Mouse (Mus musculus) hindbrain, embryonic 12.5 days (tissue): ENCODE data around the gene Hoxa11. TPM values are rescaled to one million over a fixed set of nuclear protein-coding genes. Genes with fewer than 3 reads are reported as not detected.

Experiments used
- ATAC-seq: fragments of 200-750 bp; cut with Nextera tagmentation; 2 replicates; pipeline ENCODE4 v1.8.0; 2017; ENCODE audit warnings: moderate TSS enrichment; ENCODE audit not compliant: low FRiP score
- H3K27ac ChIP-seq: fragments of 300-500 bp; sonication (generic); 2 replicates; pipeline ENCODE4 v1.5.1; 2016; ENCODE audit warnings: mild to moderate bottlenecking
- H3K27me3 ChIP-seq: fragments of 300-500 bp; sonication (generic); 2 replicates; pipeline ENCODE4 v1.6.1; 2016; ENCODE audit warnings: mild to moderate bottlenecking
- H3K36me3 ChIP-seq: fragments of 300-500 bp; sonication (generic); 2 replicates; pipeline ENCODE4 v1.6.1; 2016; ENCODE audit warnings: mild to moderate bottlenecking
- H3K4me1 ChIP-seq: fragments of 300-500 bp; sonication (generic); 2 replicates; pipeline ENCODE4 v1.6.1; 2016
- H3K4me2 ChIP-seq: fragments of 300-500 bp; sonication (generic); replicated peaks from 2 replicates; pipeline ENCODE4 v1.6.1; 2016; ENCODE audit warnings: mild to moderate bottlenecking
- H3K4me3 ChIP-seq: fragments of 300-500 bp; sonication (generic); 2 replicates; pipeline ENCODE4 v1.5.1; 2016; ENCODE audit warnings: mild to moderate bottlenecking
- H3K9ac ChIP-seq: fragments of 300-500 bp; sonication (generic); 2 replicates; pipeline ENCODE4 v1.6.1; 2016; ENCODE audit warnings: mild to moderate bottlenecking, moderate library complexity
- H3K9me3 ChIP-seq: fragments of 300-500 bp; sonication (generic); replicated peaks from 2 replicates; pipeline ENCODE4 v1.6.1; 2016; ENCODE audit warnings: mild to moderate bottlenecking
- WGBS: fragments of 180-500 bp; shearing (Covaris S2); methylation state at CpG from one replicate; pipeline ENCODE4 v1.1.7; 2016; 5-methylcytosine and 5-hydroxymethylcytosine counted together
- polyA plus RNA-seq: library from polyadenylated mRNA; unstranded; fragments of >200 nt; fragmentation: Nextera tagmentation; extraction: Ambion mirVana; gene quantifications from 2 replicates; pipeline ENCODE4 v1.2.1, GENCODE M21; 2016

Hoxa11 gene
- polyA plus RNA-seq, 1 experiment from 2014 or later = not detected

DNA sequence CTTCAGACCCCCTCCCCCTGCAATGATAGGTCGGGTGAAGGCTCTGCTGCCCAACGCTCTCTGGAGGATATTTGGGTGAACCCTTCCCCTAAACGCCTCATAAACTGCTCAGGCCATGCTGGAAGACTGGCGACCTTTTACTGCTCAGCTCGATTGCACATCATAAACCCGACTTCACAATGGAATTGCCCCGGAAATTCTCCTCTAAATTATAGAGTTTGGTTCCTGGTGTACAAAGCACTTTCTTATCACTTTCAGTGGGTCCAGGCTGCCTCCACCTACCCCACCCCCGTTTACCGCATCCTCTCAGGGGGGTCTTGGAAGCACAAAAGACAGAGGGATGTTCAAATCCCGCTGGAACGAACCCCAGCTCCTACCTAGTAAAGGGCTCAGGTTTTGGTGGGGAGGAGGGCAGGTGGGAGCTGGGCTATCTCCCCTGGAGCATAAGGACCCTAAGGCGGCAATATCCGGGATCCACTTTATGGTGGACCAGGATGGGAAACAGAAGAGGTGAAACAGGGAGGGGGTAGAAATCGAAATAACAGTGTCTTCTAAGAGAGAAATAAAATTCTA, 26.9 kb downstream of the Hoxa11 start:
- Histone ChIP-seq H3K9me3 (no peaks in the 10 kb centered on the region), H3K4me1 (peaks cover 17% of the 10 kb centered on the region), H3K4me2 (no peak overlapping the region), H3K9ac (no peak overlapping the region), H3K4me3 (no peak overlapping the region), H3K27ac (no peak overlapping the region), H3K36me3 (no peaks in the 10 kb centered on the region), H3K27me3 (peaks cover 100% of the 10 kb centered on the region)
- 9% methylated on average over 14 of the region's 14 CpGs for WGBS
- no peak for ATAC-seq

DNA sequence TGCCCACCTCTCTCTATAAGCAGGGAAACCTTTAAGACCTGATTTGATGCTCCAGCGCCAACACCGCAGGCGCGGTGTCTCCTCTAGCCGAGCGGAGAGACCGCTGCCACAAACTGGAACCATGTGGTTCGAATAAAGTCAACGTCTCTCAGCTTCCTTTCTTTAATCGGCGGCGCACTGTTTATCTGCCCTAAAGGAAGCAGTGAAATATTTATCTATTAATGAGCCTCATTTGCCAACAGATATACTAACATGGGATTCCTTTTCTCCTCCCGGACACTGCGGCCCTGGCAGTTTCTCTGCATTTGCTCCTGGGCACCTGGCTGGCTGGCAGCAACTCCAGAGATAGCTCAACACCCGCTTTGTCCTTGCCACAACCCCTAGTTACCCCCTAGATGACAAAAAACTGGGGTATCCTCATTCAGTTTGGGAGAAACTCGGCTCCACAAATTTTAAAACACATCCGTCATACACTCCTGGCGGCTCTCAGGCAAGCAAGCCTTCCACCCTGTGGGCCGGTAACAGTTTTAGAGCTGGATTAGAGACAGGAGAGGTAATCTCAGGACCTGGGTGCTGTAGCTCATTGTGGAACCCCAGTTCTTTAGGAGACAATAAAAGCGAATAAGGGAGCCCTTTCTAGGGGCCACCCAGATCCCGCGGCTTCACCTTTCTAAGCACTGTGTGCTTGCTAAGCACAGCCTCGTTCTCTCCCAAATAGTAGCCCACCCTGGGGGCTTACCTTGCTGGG, 27.5 kb downstream of the Hoxa11 start:
- Histone ChIP-seq H3K9ac (no peak overlapping the region), H3K9me3 (no peaks in the 10 kb centered on the region), H3K4me3 (peak overlapping the region; percentile 28; the same call in 1 of the 2 replicates), H3K36me3 (no peaks in the 10 kb centered on the region), H3K27ac (no peak overlapping the region), H3K4me1 (peaks cover 18% of the 10 kb centered on the region), H3K4me2 (0 out of 2 replicates have a peak overlapping the region, but pooled peaks have one; percentile 47), H3K27me3 (peaks cover 100% of the 10 kb centered on the region)
- WGBS = 5% methylated on average over 23 of the region's 23 CpGs
- ATAC-seq = no peak

DNA sequence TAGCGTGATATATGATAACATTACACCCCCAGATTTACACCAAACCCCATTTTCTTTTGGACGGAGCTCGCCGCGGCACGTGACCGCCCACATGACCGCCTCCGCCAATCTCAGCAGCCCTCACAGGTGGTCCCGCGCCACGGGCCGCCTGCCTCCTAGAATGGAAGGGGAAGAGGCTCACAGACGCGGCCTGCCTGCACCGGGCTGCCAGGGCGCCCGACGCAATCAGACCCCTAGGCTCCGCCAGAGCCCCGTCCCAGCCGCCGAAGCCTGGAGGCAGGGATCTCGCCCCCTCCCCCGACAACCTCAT, 28.2 kb downstream of the Hoxa11 start:
- no peaks in the 10 kb centered on the region for H3K9me3 ChIP-seq
- H3K4me3 ChIP-seq = peak overlapping the region; percentile 28
- H3K4me2 ChIP-seq = peak overlapping the region; percentile 47
- WGBS = under 1% methylated on average over 25 of the region's 25 CpGs
- H3K27ac ChIP-seq = no peak overlapping the region
- peaks cover 100% of the 10 kb centered on the region for H3K27me3 ChIP-seq
- H3K9ac ChIP-seq = no peak overlapping the region
- H3K36me3 ChIP-seq = no peaks in the 10 kb centered on the region
- ATAC-seq = peak; percentile 57; the same call in 1 of the 2 replicates
- H3K4me1 ChIP-seq = peaks cover 20% of the 10 kb centered on the region

DNA sequence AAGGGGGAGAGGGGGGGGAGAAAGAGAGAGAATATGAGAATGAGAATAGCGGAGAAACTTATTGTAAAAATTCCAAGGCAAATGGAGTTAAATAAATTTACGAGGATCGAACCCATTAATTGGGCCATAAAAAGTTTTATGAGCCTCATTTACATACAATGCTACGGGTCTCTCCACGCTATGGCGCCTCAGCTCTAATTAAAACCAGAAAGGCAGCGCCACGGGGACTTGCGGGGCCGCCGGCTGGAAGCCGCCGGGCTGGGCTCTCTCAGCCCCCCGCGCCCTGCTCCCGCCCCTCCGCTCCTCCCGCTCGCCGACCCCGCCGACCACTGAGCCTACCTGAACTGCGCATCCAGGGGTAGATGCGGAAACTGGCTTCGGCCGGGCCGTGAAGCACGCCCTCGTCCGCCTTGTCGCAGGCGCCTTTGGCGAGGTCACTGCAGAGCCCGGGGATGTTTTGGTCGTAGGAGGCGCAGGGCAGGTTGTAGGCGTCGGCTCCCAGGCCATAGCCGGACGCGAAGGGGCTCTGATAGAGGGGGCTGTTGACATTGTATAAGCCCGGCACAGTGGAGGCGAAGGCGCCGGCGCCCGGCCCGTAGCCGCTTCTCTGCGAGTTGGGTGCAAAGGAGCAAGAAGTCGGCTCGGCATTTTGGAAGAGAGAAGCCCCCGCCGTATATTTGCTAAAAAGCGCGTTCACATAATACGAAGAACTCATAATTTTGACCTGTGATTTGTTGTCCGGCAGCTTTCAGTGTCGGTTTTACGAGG, 28.7 kb downstream of the Hoxa11 start:
- Histone ChIP-seq H3K4me2 (peak overlapping the region; percentile 47), H3K27ac (no peak overlapping the region), H3K4me3 (peak overlapping the region; percentile 28), H3K36me3 (no peaks in the 10 kb centered on the region), H3K4me1 (peaks cover 20% of the 10 kb centered on the region), H3K27me3 (peaks cover 100% of the 10 kb centered on the region), H3K9me3 (no peaks in the 10 kb centered on the region), H3K9ac (no peak overlapping the region)
- no peak for ATAC-seq
- WGBS = 3% methylated on average over 60 of the region's 60 CpGs

DNA sequence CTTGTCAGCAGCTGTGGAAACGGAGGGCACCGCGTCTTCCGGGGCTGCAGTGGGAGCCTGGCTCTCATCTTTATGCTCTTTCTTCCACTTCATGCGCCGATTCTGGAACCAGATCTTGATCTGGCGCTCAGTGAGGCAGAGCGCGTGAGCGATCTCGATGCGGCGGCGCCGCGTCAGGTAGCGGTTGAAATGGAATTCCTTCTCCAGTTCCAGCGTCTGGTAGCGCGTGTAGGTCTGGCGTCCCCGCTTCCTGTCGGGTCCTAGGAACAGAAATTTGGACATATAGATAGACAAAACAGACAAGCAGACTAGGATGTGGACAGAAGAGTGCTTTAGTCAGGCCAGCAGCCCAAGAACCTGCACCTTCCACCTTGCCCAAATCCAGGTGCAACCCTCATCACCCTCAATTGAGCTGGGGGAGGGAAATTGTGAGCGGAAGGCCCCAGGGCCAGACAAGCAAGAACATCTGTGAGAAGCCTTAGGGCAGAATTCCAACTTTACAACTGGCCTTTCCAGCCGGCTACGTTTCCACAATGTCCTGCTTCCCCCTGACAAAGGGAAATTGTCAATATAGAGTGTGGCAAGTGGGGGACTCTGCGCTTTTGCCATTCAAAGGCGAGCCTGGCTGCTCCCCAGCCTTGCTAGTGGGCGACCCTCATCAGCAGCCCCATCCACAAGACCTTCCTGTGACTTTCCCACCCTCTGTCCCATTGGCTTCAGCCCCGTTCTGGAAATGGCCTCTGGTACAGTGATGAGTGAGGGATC, 29.7 kb downstream of the Hoxa11 start:
- Histone ChIP-seq H3K9me3 (no peaks in the 10 kb centered on the region), H3K4me2 (no peak overlapping the region), H3K4me1 (peaks cover 16% of the 10 kb centered on the region), H3K4me3 (no peak overlapping the region), H3K27me3 (peaks cover 100% of the 10 kb centered on the region), H3K9ac (no peak overlapping the region), H3K27ac (no peak overlapping the region), H3K36me3 (no peaks in the 10 kb centered on the region)
- WGBS = 2% methylated on average over 30 of the region's 30 CpGs
- ATAC-seq = no peak

DNA sequence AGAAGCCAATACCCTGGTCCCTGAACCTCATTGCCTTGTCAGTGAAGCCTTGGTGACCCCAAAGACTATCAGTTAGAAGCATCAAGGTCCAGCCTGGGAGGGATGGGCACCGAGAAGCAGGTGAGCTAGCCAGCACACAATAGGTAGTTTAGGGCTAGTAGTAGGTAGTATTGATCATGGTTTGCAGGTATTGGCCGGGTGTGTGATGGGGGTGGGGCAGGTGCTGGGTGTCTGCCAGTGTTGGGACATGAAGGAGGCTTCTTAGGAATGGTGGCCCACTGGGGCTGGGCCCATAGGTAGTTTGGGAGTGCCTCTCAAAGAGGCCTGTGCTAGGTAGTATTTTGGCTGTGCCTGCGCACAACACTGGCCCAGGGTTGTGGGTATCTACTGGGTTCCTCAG, 30.5 kb downstream of the Hoxa11 start:
- Histone ChIP-seq H3K4me1 (peaks cover 16% of the 10 kb centered on the region), H3K27me3 (peaks cover 98% of the 10 kb centered on the region), H3K4me3 (no peak overlapping the region), H3K36me3 (no peaks in the 10 kb centered on the region), H3K9ac (no peak overlapping the region), H3K27ac (no peak overlapping the region), H3K9me3 (no peaks in the 10 kb centered on the region), H3K4me2 (no peak overlapping the region)
- 7% methylated on average over 3 of the region's 3 CpGs for WGBS
- ATAC-seq = no peak

DNA sequence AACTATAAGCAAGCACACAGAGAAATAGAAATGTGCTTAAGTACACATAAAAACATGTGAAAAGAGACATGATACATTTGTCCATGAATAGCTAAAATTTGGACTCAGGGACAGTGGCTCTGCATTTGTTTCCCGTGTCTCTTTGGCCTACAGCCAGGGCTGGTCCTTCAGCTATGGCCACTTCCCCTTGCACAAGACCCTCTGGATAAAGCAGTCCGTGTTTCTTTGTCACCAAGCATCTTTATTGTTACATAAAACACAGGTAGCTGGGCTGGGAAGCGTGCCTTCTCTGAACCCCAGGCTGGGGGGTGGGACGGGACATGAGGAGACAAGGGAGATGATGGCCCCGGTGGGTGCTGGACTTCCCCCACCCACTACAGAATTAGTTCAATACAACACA, 31.3 kb downstream of the Hoxa11 start:
- peaks cover 98% of the 10 kb centered on the region for H3K27me3 ChIP-seq
- H3K36me3 ChIP-seq = no peaks in the 10 kb centered on the region
- H3K27ac ChIP-seq = no peak overlapping the region
- no peak overlapping the region for H3K4me3 ChIP-seq
- H3K9me3 ChIP-seq = no peaks in the 10 kb centered on the region
- H3K4me1 ChIP-seq = peaks cover 16% of the 10 kb centered on the region
- no peak overlapping the region for H3K4me2 ChIP-seq
- no peak for ATAC-seq
- WGBS = 8% methylated on average over 5 of the region's 5 CpGs
- H3K9ac ChIP-seq = no peak overlapping the region

DNA sequence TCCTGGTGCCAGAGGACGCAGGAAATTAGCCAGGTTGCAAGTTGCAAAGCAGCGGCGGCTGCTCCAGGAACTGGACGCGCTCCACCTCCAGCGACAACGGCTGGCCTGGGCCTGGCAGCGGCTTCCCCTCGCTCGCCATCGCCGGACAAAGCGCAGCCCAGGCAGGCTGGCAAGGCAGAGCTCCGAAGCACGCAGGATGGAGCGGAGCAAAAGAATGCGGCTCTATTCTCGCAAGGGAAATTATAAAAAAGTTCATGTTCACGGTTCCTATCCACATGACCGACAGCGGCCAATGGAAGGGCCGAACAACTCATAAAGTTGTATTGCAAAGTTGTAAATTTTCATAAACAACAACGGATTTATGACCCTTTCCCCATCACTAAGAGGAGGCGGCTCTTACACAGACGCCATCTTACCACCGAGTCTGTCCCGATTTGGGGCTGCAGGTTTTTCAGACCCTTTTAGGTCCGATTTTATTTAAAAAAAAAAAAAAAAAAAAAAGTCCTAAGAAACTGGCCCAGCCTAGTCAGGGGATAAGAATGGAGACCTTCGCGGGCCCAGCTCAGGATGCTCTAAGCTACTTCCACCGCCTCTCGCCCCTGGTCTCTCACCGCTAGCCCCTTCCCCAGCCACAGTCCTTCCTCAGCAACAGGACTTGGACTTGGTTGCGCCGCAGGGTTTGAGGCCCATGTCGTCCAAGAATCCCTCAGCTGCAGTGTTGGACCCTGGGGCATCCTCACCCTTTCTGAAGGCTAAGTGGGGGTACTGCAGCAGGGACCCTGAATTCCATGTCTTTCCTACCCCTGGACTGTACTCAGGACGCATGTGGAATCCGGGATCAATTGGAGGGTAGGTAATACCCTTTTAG, 32.3 kb downstream of the Hoxa11 start, which contains the start of the genes Hoxa3 and Gm28308:
Hoxa3 (minus strand) TSS at position 218 of the 868 bp plus-strand sequence.
Gm28308 (minus strand) TSS at position 221 of the 868 bp plus-strand sequence.
- H3K4me1 ChIP-seq = peaks cover 21% of the 10 kb centered on the region
- no peak within 1 kb of the TSS for H3K9ac ChIP-seq
- H3K27ac ChIP-seq = no peak within 1 kb of the TSS
- H3K4me2 ChIP-seq = 0 out of 2 replicates have a peak within 1 kb of the TSS, but pooled peaks have one; percentile 13
- H3K27me3 ChIP-seq = peaks cover 98% of the 10 kb centered on the region
- peak within 1 kb of the TSS; percentile 10; the same call in 1 of the 2 replicates for H3K4me3 ChIP-seq
- ATAC-seq = no peak
- WGBS = 3% methylated on average over 38 of the region's 38 CpGs
- H3K36me3 ChIP-seq = no peaks in the 10 kb centered on the region
- H3K9me3 ChIP-seq = no peaks in the 10 kb centered on the region

DNA sequence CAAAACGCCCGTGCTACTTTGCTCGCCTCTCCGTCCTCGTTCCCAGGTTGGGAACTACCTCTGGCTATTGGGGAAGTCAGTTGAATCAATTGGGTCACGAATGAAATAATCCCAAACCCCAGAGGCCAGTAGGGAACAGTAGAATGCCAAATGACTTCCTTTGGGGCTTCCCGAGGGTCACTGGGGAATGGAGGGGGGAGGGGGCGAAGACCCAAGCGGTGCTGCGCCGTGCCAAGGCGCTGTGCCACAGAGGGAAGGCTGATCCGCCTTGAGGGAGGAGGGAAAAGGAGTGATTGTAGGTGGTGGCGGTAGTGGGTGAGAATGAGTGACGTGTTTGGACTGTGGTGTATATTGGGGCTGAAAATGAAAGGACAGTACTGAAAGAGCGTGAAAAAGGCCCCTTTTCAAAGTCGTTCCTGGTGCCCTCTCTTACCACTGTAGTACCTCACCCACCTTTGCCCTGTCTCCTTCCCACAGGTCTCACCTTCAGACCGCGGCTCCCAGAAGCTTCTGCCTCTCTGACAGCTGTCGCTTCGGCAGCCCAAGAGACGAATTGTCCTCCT, 33.0 kb downstream of the Hoxa11 start:
- Histone ChIP-seq H3K4me3 (peak overlapping the region; percentile 10; the same call in 1 of the 2 replicates), H3K36me3 (no peaks in the 10 kb centered on the region), H3K9ac (no peak overlapping the region), H3K9me3 (no peaks in the 10 kb centered on the region), H3K27me3 (peaks cover 98% of the 10 kb centered on the region), H3K4me2 (0 out of 2 replicates have a peak overlapping the region, but pooled peaks have one; percentile 13), H3K27ac (no peak overlapping the region), H3K4me1 (peaks cover 20% of the 10 kb centered on the region)
- no peak for ATAC-seq
- WGBS = 2% methylated on average over 22 of the region's 22 CpGs

DNA sequence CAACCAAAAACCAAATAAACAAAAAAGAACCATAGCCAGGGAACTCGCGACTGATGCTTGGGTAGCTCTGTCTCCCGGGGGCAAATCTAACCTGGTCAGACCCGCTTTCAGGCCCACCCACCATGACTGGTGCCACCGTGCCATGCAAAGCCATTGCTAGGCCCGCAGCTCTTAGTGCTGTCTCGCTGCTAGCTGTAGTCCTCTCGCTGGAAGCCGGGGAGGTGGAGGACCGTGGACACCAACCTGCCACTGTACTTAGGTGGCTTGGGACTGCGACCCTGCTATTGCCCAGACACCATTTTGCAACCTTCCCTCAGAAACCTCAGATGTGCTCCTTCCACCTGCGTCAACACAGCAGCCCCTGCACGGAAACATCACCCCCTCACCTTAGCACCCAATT, 33.6 kb downstream of the Hoxa11 start:
- Histone ChIP-seq H3K27ac (no peak overlapping the region), H3K9ac (no peak overlapping the region), H3K27me3 (peaks cover 98% of the 10 kb centered on the region), H3K4me3 (peak overlapping the region; percentile 7; the same call in 1 of the 2 replicates), H3K36me3 (no peaks in the 10 kb centered on the region), H3K9me3 (no peaks in the 10 kb centered on the region), H3K4me2 (peak overlapping the region; percentile 8), H3K4me1 (peaks cover 15% of the 10 kb centered on the region)
- WGBS = 4% methylated on average over 13 of the region's 13 CpGs
- ATAC-seq = no peak
